Mouse (Mus musculus) CH12.LX (cell line): Measurements from ENCODE around the gene Scube3.

ENCODE experiments used
- CTCF ChIP-seq, 2 experiments: IDR thresholded peaks in 1 of 2; conservative IDR thresholded peaks in 1 of 2; 2 replicates each; pipeline ENCODE4 v1.5.1; 2011 to 2012; ENCODE audit warnings: low read depth in 2 of 2, low read length in 2 of 2, improper control_type of control experiment in 1 of 2, inconsistent platforms in 1 of 2, mild to moderate bottlenecking in 1 of 2, moderate library complexity in 1 of 2
- EP300 ChIP-seq: IDR thresholded peaks from 2 replicates; pipeline ENCODE4 v1.6.1; 2011; ENCODE audit warnings: low read length, improper control_type of control experiment
- MAFK ChIP-seq: IDR thresholded peaks from 2 replicates; pipeline ENCODE4 v1.6.1; 2011; ENCODE audit warnings: low read length, improper control_type of control experiment; ENCODE audit not compliant: insufficient replicate concordance
- MAZ ChIP-seq: IDR thresholded peaks from 2 replicates; pipeline ENCODE4 v1.6.1; 2012; ENCODE audit warnings: low read depth, mild to moderate bottlenecking, inconsistent platforms, low read length, improper control_type of control experiment, moderate library complexity
- POLR2A ChIP-seq: IDR thresholded peaks from 2 replicates; pipeline ENCODE4 v1.6.1; 2011; ENCODE audit warnings: low read depth, mild to moderate bottlenecking, improper control_type of control experiment, low read length
- TBP ChIP-seq: conservative IDR thresholded peaks from 2 replicates; pipeline ENCODE4 v1.6.1; 2011; ENCODE audit warnings: low read depth, low read length, improper control_type of control experiment
- ZC3H11A ChIP-seq: IDR thresholded peaks from 2 replicates; pipeline ENCODE4 v1.6.1; 2012; ENCODE audit warnings: low read depth, mild to moderate bottlenecking, inconsistent platforms, low read length, improper control_type of control experiment
- ZMIZ1 ChIP-seq: IDR thresholded peaks from 2 replicates; pipeline ENCODE4 v1.6.1; 2012; ENCODE audit warnings: low read depth, mild to moderate bottlenecking, inconsistent platforms, low read length, improper control_type of control experiment

DNA sequence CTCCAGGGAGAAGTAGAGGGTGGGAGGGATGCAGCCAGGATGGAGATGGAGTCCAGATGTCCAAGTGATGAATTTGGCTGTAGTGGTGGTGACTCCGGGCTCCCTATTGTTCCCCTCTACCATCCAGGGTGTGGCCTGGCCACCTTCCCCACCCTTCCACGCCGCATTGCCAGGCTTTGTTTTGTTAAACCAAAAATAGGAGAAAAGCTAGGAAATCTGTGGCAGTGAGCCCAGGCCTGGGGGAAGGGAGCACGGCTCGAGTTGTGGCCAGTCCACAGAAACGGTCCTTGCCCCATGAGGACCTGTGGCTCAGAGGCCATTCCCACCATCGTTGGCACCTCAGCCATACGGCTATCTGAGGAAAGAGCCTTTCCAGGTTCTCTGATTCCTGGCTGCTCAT is 13.0 kb downstream of the Scube3 start:
- TF ChIP-seq CTCF (conservative IDR thresholded peaks at IDR 0.05 in 1 of 2, IDR thresholded peaks at IDR 0.05 in 1 of 2; ENCODE audit: low read depth in 2 of 2, low read length in 2 of 2): no peak
- TF ChIP-seq ZMIZ1: no peak
- TF ChIP-seq EP300: no peak
- TF ChIP-seq MAFK: no peak
- no peak for TF ChIP-seq ZC3H11A
- TF ChIP-seq MAZ: no peak
- no peak for TF ChIP-seq TBP
- TF ChIP-seq POLR2A: no peak
